Mouse (Mus musculus) MEL (cell line): ENCODE results near the gene Vwa3b. TPM values are rescaled to one million over a fixed set of nuclear protein-coding genes. Genes with fewer than 3 reads are reported as not detected.

Experiments used
- DNase-seq: peaks from one replicate; pipeline ENCODE4 v3.0.0; 2011; ENCODE audit warnings: low read depth, low spot score
- H3K27ac ChIP-seq: 2 replicates; pipeline ENCODE4 v1.5.1; 2012; ENCODE audit warnings: low read depth, mild to moderate bottlenecking, control low read depth, low read length, moderate library complexity; ENCODE audit not compliant: control insufficient read depth
- H3K27me3 ChIP-seq, 2 experiments: fragments of 150-350 bp in 1 of 2; sonication (generic) in 1 of 2; 2 replicates each; pipeline ENCODE4 v1.6.1; 2012; ENCODE audit warnings: low read length in 2 of 2, mild to moderate bottlenecking in 2 of 2, improper control_type of control experiment in 1 of 2, moderate library complexity in 1 of 2; ENCODE audit not compliant: insufficient read depth in 2 of 2, control insufficient read depth in 1 of 2
- H3K36me3 ChIP-seq, 2 experiments: 2 replicates each; pipeline ENCODE4 v1.6.1; 2012 to 2014; ENCODE audit warnings: low read length in 2 of 2, improper control_type of control experiment in 1 of 2, inconsistent platforms in 1 of 2, mild to moderate bottlenecking in 1 of 2; ENCODE audit not compliant: insufficient read depth in 2 of 2, control insufficient read depth in 1 of 2
- H3K4me1 ChIP-seq, 2 experiments: fragments of 150-350 bp in 1 of 2; sonication (generic) in 1 of 2; 2 replicates each; pipeline ENCODE4 v1.6.1; 2012; ENCODE audit warnings: low read length in 2 of 2, improper control_type of control experiment in 1 of 2, mild to moderate bottlenecking in 1 of 2; ENCODE audit not compliant: insufficient read depth in 2 of 2, control insufficient read depth in 1 of 2
- H3K4me3 ChIP-seq, 2 experiments: fragments of 150-350 bp in 1 of 2; sonication (generic) in 1 of 2; 2 replicates each; pipeline ENCODE4 v1.5.1; 2012; ENCODE audit warnings: low read depth in 2 of 2, low read length in 2 of 2, mild to moderate bottlenecking in 2 of 2, moderate library complexity in 2 of 2, control low read depth in 1 of 2, improper control_type of control experiment in 1 of 2; ENCODE audit not compliant: control insufficient read depth in 1 of 2, insufficient read depth in 1 of 2
- H3K79me2 ChIP-seq: 2 replicates; pipeline ENCODE4 v1.6.1; 2012; ENCODE audit warnings: mild to moderate bottlenecking, low read length, moderate library complexity; ENCODE audit not compliant: control insufficient read depth, poor library complexity, insufficient read depth
- H3K9ac ChIP-seq: 2 replicates; pipeline ENCODE4 v1.6.1; 2012; ENCODE audit warnings: low read depth, mild to moderate bottlenecking, control low read depth, low read length, moderate library complexity; ENCODE audit not compliant: control insufficient read depth, poor library complexity, severe bottlenecking
- H3K9me3 ChIP-seq: fragments of 150-350 bp; sonication (generic); replicated peaks from 2 replicates; pipeline ENCODE4 v1.6.1; 2012; ENCODE audit warnings: mild to moderate bottlenecking, low read length, improper control_type of control experiment, moderate library complexity; ENCODE audit not compliant: insufficient read depth
- BHLHE40 ChIP-seq: IDR thresholded peaks from 2 replicates; pipeline ENCODE4 v1.6.1; 2012; ENCODE audit warnings: low read depth, mild to moderate bottlenecking, inconsistent platforms, low read length, improper control_type of control experiment, borderline replicate concordance
- CHD1 ChIP-seq: IDR thresholded peaks from 2 replicates; pipeline ENCODE4 v1.6.1; 2012; ENCODE audit warnings: low read depth, mild to moderate bottlenecking, inconsistent platforms, low read length, improper control_type of control experiment
- E2F4 ChIP-seq: IDR thresholded peaks from 2 replicates; pipeline ENCODE4 v1.6.1; 2011; ENCODE audit warnings: low read depth, low read length, improper control_type of control experiment, borderline replicate concordance
- ELF1 ChIP-seq: IDR thresholded peaks from 2 replicates; pipeline ENCODE4 v1.6.1; 2014; ENCODE audit warnings: low read depth, mild to moderate bottlenecking, inconsistent platforms, low read length, improper control_type of control experiment, moderate library complexity
- ETS1 ChIP-seq: IDR thresholded peaks from 2 replicates; pipeline ENCODE4 v1.6.1; 2012; ENCODE audit warnings: low read depth, mild to moderate bottlenecking, inconsistent platforms, low read length, improper control_type of control experiment, moderate library complexity
- GATA1 ChIP-seq: IDR thresholded peaks from 2 replicates; pipeline ENCODE4 v1.6.1; 2011; ENCODE audit warnings: low read depth, low read length, improper control_type of control experiment
- HCFC1 ChIP-seq: IDR thresholded peaks from 2 replicates; pipeline ENCODE4 v1.6.1; 2012; ENCODE audit warnings: low read depth, mild to moderate bottlenecking, inconsistent platforms, low read length, improper control_type of control experiment, moderate library complexity
- MAX ChIP-seq: IDR thresholded peaks from 2 replicates; pipeline ENCODE4 v1.6.1; 2011; ENCODE audit warnings: low read length, improper control_type of control experiment
- MAZ ChIP-seq: IDR thresholded peaks from 2 replicates; pipeline ENCODE4 v1.6.1; 2012; ENCODE audit warnings: low read depth, mild to moderate bottlenecking, inconsistent platforms, low read length, improper control_type of control experiment
- MEF2A ChIP-seq: IDR thresholded peaks from 2 replicates; pipeline ENCODE4 v1.6.1; 2014; ENCODE audit warnings: low read depth, mild to moderate bottlenecking, inconsistent platforms, low read length, improper control_type of control experiment; ENCODE audit not compliant: poor library complexity, insufficient replicate concordance, severe bottlenecking; ENCODE audit errors: extremely low read depth
- MYC ChIP-seq: IDR thresholded peaks from 2 replicates; pipeline ENCODE4 v1.6.1; 2011; ENCODE audit warnings: low read depth, mild to moderate bottlenecking, low read length, improper control_type of control experiment, moderate library complexity
- NELFE ChIP-seq: IDR thresholded peaks from 2 replicates; pipeline ENCODE4 v1.6.1; 2011; ENCODE audit warnings: low read depth, low read length, improper control_type of control experiment
- RCOR1 ChIP-seq: IDR thresholded peaks from 2 replicates; pipeline ENCODE4 v1.6.1; 2012; ENCODE audit warnings: low read depth, mild to moderate bottlenecking, inconsistent platforms, low read length, improper control_type of control experiment
- TBP ChIP-seq: IDR thresholded peaks from 2 replicates; pipeline ENCODE4 v1.8.0; 2011; ENCODE audit warnings: low read depth, low read length, improper control_type of control experiment
- UBTF ChIP-seq: IDR thresholded peaks from 2 replicates; pipeline ENCODE4 v1.6.1; 2012; ENCODE audit warnings: low read depth, mild to moderate bottlenecking, inconsistent platforms, low read length, improper control_type of control experiment, moderate library complexity, borderline replicate concordance; ENCODE audit not compliant: insufficient read depth
- ZC3H11A ChIP-seq: IDR thresholded peaks from 2 replicates; pipeline ENCODE4 v1.6.1; 2012; ENCODE audit warnings: low read depth, mild to moderate bottlenecking, inconsistent platforms, low read length, improper control_type of control experiment
- ZKSCAN1 ChIP-seq: IDR thresholded peaks from 2 replicates; pipeline ENCODE4 v1.6.1; 2012; ENCODE audit warnings: low read depth, mild to moderate bottlenecking, inconsistent platforms, low read length, improper control_type of control experiment, moderate library complexity
- polyA plus RNA-seq, 2 experiments: library from polyadenylated mRNA; stranded (reverse) in 1 of 2; unstranded in 1 of 2; fragments of >175 nt in 1 of 2; fragments of >200 nt in 1 of 2; gene quantifications; 2 replicates each; pipeline versions ENCODE4 v1.2.1 to v1.2.4; 2012; ENCODE audit warnings: low replicate concordance in 2 of 2, low read depth in 1 of 2; ENCODE audit not compliant: insufficient read length in 2 of 2, insufficient read depth in 1 of 2, missing spikeins in 1 of 2
- total RNA-seq: library from RNA; depleted of rRNA; stranded (reverse); fragments of 300-350 nt; gene quantifications from 2 replicates; pipeline ENCODE4 v1.2.3, GENCODE M21; 2012

Vwa3b gene
- total and polyA plus RNA-seq, 3 experiments = not detected

GRCm38 (mm10) chr1:37220134-37220907, 193.9 kb downstream of the Vwa3b start:
- Histone ChIP-seq H3K79me2 (no peaks in the 10 kb centered on the region), H3K9ac (no peak overlapping the region), H3K4me3 (no peak overlapping the region), H3K27me3 (no peaks in the 10 kb centered on the region; a peak in 1 of 4 replicates), H3K4me1 (no peaks in the 10 kb centered on the region), H3K27ac (no peak overlapping the region), H3K36me3 (no peaks in the 10 kb centered on the region), H3K9me3 (no peaks in the 10 kb centered on the region)
- no peak for TF ChIP-seq MYC
- no peak for TF ChIP-seq HCFC1
- no peak for DNase-seq

GRCm38 (mm10) chr1:37222002-37222401, 195.6 kb downstream of the Vwa3b start:
- no peaks in the 10 kb centered on the region for H3K79me2 ChIP-seq
- no peak overlapping the region for H3K9ac ChIP-seq
- H3K27me3 ChIP-seq = no peaks in the 10 kb centered on the region; a peak in 1 of 4 replicates
- TF ChIP-seq CHD1 (no peak), NELFE (no peak), MEF2A (no peak)
- no peak overlapping the region for H3K27ac ChIP-seq
- H3K4me1 ChIP-seq = no peaks in the 10 kb centered on the region
- DNase-seq = no peak
- no peaks in the 10 kb centered on the region for H3K36me3 ChIP-seq
- no peaks in the 10 kb centered on the region for H3K9me3 ChIP-seq
- no peak overlapping the region for H3K4me3 ChIP-seq

GRCm38 (mm10) chr1:37230404-37230803, 204.0 kb downstream of the Vwa3b start:
- no peaks in the 10 kb centered on the region for H3K36me3 ChIP-seq
- H3K4me3 ChIP-seq = no peak overlapping the region
- H3K27me3 ChIP-seq = no peaks in the 10 kb centered on the region
- no peak for DNase-seq
- no peaks in the 10 kb centered on the region for H3K79me2 ChIP-seq
- no peak overlapping the region for H3K9ac ChIP-seq
- H3K27ac ChIP-seq = no peak overlapping the region
- H3K4me1 ChIP-seq = peaks cover 0 to 5% of the 10 kb centered on the region in 2 experiments; a peak in 1 of 4 replicates
- TF ChIP-seq BHLHE40 (no peak), ZC3H11A (no peak), MYC (no peak), NELFE (no peak), MAZ (no peak), E2F4 (no peak), RCOR1 (no peak), ETS1 (no peak), TBP (no peak), ELF1 (no peak), UBTF (no peak), ZKSCAN1 (no peak), MAX (no peak), GATA1 (no peak)
- no peaks in the 10 kb centered on the region for H3K9me3 ChIP-seq
